Mouse (Mus musculus) ovary, postnatal 14 days (tissue): Measurements from ENCODE around the gene Lrrc29.

Experiments used
- DNase-seq: peaks from one replicate; pipeline ENCODE4 v3.0.0; 2022; ENCODE audit warnings: low spot score

Gene Lrrc29

GRCm38 (mm10) chr8:105326141-105326672 is at the start of gene Lrrc29, which contains the start of gene Tmem208:
Lrrc29 (minus strand) TSS chr8:105326278.
Tmem208 (plus strand) TSS chr8:105326354.
- peak; percentile 95 for DNase-seq

- DNase-seq, result no peak
Observed at GRCm38 (mm10) chr8:105374513-105374966, 48.5 kb upstream of the Lrrc29 start.

- no peak for DNase-seq
Observed at GRCm38 (mm10) chr8:105373032-105373431, 47.0 kb upstream of the Lrrc29 start, which contains the start of gene Plekhg4. Plekhg4 (plus strand) TSS chr8:105373274.

GRCm38 (mm10) chr8:105372473-105372872 is 46.4 kb upstream of the Lrrc29 start:
- no peak for DNase-seq

- no peak for DNase-seq
Observed at GRCm38 (mm10) chr8:105367107-105367506, 41.0 kb upstream of the Lrrc29 start.

- DNase-seq, result no peak
Observed at GRCm38 (mm10) chr8:105361751-105362702, 35.9 kb upstream of the Lrrc29 start.

- no peak for DNase-seq
Observed at GRCm38 (mm10) chr8:105359646-105360045, 33.6 kb upstream of the Lrrc29 start.

GRCm38 (mm10) chr8:105359208-105359607 is 33.1 kb upstream of the Lrrc29 start:
- no peak for DNase-seq

- no peak for DNase-seq
Observed at GRCm38 (mm10) chr8:105356681-105357080, 30.6 kb upstream of the Lrrc29 start.

- no peak for DNase-seq
Observed at GRCm38 (mm10) chr8:105355179-105356024, 29.3 kb upstream of the Lrrc29 start.

- no peak for DNase-seq
Observed at GRCm38 (mm10) chr8:105354549-105354948, 28.5 kb upstream of the Lrrc29 start.

GRCm38 (mm10) chr8:105353583-105354135 is 27.6 kb upstream of the Lrrc29 start:
- no peak for DNase-seq

- DNase-seq, result no peak
Observed at GRCm38 (mm10) chr8:105350186-105350585, 24.1 kb upstream of the Lrrc29 start.

GRCm38 (mm10) chr8:105349096-105349771 is 23.2 kb upstream of the Lrrc29 start:
- DNase-seq, result no peak

- no peak for DNase-seq
Observed at GRCm38 (mm10) chr8:105348450-105349095, 22.5 kb upstream of the Lrrc29 start, which contains the start of gene Slc9a5. Slc9a5 (plus strand) TSS chr8:105348843.

- peak; percentile 88 for DNase-seq
Observed at GRCm38 (mm10) chr8:105347428-105348221, 21.5 kb upstream of the Lrrc29 start, which contains the start of gene Fhod1. Fhod1 (minus strand) TSS chr8:105347953.

GRCm38 (mm10) chr8:105346611-105347427 is 20.7 kb upstream of the Lrrc29 start:
- peak; percentile 44 for DNase-seq

- DNase-seq, result no peak
Observed at GRCm38 (mm10) chr8:105345061-105345975, 19.2 kb upstream of the Lrrc29 start.
